Mouse (Mus musculus) bone marrow macrophage, adult 2 months (primary cell): ENCODE results near the gene Prr13. TPM values are rescaled to one million over a fixed set of nuclear protein-coding genes. Genes with fewer than 3 reads are reported as not detected.

Experiments
- H3K27ac ChIP-seq: 2 replicates; pipeline ENCODE4 v1.5.1; 2012; ENCODE audit warnings: low read depth, low read length; ENCODE audit not compliant: insufficient read depth
- H3K4me1 ChIP-seq: 2 replicates; pipeline ENCODE4 v1.6.1; 2012; ENCODE audit warnings: low read length; ENCODE audit not compliant: control insufficient read depth, insufficient read depth
- H3K4me3 ChIP-seq: 2 replicates; pipeline ENCODE4 v1.5.1; 2012; ENCODE audit warnings: mild to moderate bottlenecking, low read length, moderate library complexity; ENCODE audit not compliant: insufficient read depth
- CTCF ChIP-seq: IDR thresholded peaks from 2 replicates; pipeline ENCODE4 v1.5.1; 2012; ENCODE audit warnings: low read depth, mild to moderate bottlenecking, low read length, moderate library complexity
- POLR2A ChIP-seq: IDR thresholded peaks from 2 replicates; pipeline ENCODE4 v1.6.1; 2012; ENCODE audit warnings: mild to moderate bottlenecking, low read depth, low read length, borderline replicate concordance
- polyA plus RNA-seq: library from polyadenylated mRNA; stranded (reverse); fragments of >200 nt; gene quantifications from 2 replicates; pipeline ENCODE4 v1.2.4, GENCODE M21; 2012; ENCODE audit not compliant: missing spikeins, insufficient read depth, insufficient read length

Gene Prr13
- polyA plus RNA-seq, 1 experiment, result 379 TPM

DNA sequence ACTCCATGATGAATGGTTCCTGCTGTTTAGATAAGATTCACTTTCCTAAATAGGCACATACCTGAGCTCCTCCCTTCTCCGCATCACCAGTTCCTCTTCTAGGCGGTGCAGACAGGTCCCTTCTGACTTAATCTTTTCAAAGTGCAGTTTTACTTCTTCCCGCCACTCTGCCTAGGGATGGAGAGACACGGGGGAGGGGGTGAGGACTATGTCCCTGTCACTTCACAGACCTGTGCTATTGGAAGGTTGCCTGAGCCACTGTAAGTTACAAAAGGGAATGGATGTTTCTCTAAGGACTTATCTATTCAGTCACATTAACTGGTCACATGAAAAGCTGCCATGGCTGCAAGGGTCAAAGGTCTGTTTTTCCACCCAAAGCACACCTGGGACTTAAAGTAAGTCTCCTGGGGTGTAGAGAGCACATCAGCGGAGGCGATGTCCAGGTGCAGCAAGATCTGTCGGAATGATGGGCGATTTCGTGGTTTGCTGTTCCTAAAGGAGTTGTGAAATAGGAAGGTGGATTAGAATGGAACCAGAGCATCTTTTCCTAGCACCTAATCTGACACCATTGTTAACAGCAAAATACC is 43.5 kb downstream of the Prr13 start:
- Histone ChIP-seq H3K27ac (no peak overlapping the region), H3K4me3 (no peak overlapping the region), H3K4me1 (peaks cover 21% of the 10 kb centered on the region)
- TF ChIP-seq POLR2A, result no peak
- no peak for TF ChIP-seq CTCF

DNA sequence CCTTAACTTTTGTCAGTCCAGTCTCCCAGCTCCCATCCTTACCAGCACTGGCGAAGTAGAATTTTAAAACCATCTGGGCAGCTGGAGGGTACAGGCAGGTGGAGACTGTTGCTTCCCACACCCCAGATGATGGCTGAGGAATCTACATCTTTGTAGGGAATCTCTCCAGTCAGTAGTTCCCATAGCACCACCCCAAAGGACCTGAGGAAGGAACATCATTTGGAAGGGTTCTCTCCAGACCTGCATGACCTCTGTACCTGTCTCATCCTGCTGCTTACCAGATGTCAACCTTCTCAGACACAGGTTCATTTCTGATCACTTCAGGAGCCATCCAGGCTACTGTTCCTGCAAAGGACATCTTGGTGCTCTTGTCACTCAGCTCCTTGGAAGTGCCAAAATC is 44.6 kb downstream of the Prr13 start, which contains the start of gene Gm10337:
Gene Gm10337, plus strand, starts transcription at position 276 of the 400 bp plus-strand sequence.
- Histone ChIP-seq H3K4me1 (peaks cover 30% of the 10 kb centered on the region), H3K4me3 (no peak within 1 kb of the TSS), H3K27ac (no peak within 1 kb of the TSS)
- no peak for TF ChIP-seq POLR2A
- no peak for TF ChIP-seq CTCF

- H3K27ac ChIP-seq, result no peak overlapping the region
- H3K4me3 ChIP-seq, result no peak overlapping the region
- peaks cover 30% of the 10 kb centered on the region for H3K4me1 ChIP-seq
- no peak for TF ChIP-seq POLR2A
- no peak for TF ChIP-seq CTCF
Observed at GRCm38 (mm10) chr15:102503924-102504782, 45.3 kb downstream of the Prr13 start.

GRCm38 (mm10) chr15:102505073-102505769 is 46.4 kb downstream of the Prr13 start:
- peaks cover 31% of the 10 kb centered on the region for H3K4me1 ChIP-seq
- no peak overlapping the region for H3K27ac ChIP-seq
- TF ChIP-seq POLR2A (no peak), CTCF (no peak)
- H3K4me3 ChIP-seq, result no peak overlapping the region

- TF ChIP-seq CTCF, result no peak
- TF ChIP-seq POLR2A, result no peak
- peaks cover 33% of the 10 kb centered on the region for H3K4me1 ChIP-seq
- no peak overlapping the region for H3K4me3 ChIP-seq
- H3K27ac ChIP-seq, result peak overlapping the region; percentile 32
Observed at GRCm38 (mm10) chr15:102505770-102506463, 47.1 kb downstream of the Prr13 start.

DNA sequence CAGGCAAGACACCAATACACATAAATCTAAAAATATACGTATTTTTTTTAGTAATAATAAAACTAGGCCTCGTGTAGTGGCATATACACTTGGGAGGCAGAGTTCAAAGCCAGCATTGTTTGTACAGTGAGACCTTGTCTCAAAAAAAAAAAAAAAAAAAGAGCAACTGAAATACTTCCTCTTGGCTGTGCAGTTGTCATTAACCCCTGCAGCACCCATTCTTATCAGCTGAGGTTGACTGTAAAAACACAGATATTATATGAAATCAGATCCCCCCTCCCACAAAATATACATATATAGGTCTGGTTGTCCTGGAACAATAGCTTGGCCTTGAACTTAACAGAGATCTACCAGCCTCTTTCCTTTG is 47.6 kb downstream of the Prr13 start:
- TF ChIP-seq POLR2A, result no peak
- TF ChIP-seq CTCF, result no peak
- no peak overlapping the region for H3K4me3 ChIP-seq
- peaks cover 37% of the 10 kb centered on the region for H3K4me1 ChIP-seq
- H3K27ac ChIP-seq, result peak overlapping the region; percentile 32; the same call in 1 of the 2 replicates

- Histone ChIP-seq H3K4me3 (no peak overlapping the region), H3K27ac (peak overlapping the region; percentile 41), H3K4me1 (peaks cover 37% of the 10 kb centered on the region)
- TF ChIP-seq POLR2A, result no peak
- no peak for TF ChIP-seq CTCF
Observed at GRCm38 (mm10) chr15:102506864-102507263, 48.0 kb downstream of the Prr13 start.

DNA sequence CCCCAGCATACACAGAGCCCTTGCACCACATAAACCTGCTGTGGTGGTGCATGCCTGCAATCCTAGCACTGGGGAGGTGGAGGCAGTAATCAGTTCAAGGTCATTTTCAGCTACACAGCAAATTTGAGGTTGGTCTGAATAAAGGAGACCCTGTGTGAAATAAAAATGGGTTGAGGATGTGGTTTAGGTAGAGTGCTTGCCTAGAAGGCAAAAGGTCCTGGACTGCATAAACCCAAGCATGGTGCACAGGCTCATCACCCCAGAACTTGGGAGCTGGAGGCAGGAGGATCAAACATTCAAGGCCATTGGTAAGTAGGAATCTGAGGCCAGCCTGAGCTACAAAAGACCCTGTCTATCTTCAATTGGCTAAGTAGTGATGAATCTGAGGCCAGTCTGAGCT is 48.7 kb downstream of the Prr13 start:
- H3K27ac ChIP-seq, result peak overlapping the region; percentile 17
- TF ChIP-seq CTCF (no peak), POLR2A (no peak)
- H3K4me1 ChIP-seq, result peaks cover 39% of the 10 kb centered on the region
- H3K4me3 ChIP-seq, result no peak overlapping the region

GRCm38 (mm10) chr15:102508336-102508735 is 49.5 kb downstream of the Prr13 start:
- TF ChIP-seq POLR2A, result no peak
- TF ChIP-seq CTCF, result no peak
- Histone ChIP-seq H3K4me3 (no peak overlapping the region), H3K4me1 (peaks cover 46% of the 10 kb centered on the region), H3K27ac (no peak overlapping the region)
